Mouse (Mus musculus): ENCODE measurements around the gene Stra6. TPM values are rescaled to one million over a fixed set of nuclear protein-coding genes. Genes with fewer than 3 reads are reported as not detected.

The Stra6 gene
- total and polyA plus RNA-seq, 2 experiments from 2014 or later: 11.0 to 16.2 TPM

- Histone ChIP-seq H3K36me3 (ENCODE audit: insufficient read depth) (no peaks in the 10 kb centered on the region), H3K4me2 (ENCODE audit: low read depth) (no peak overlapping the region), H3K27me3 (ENCODE audit: insufficient read depth, low read length) (no peaks in the 10 kb centered on the region), H3K27ac (ENCODE audit: low read depth, low read length) (no peak overlapping the region), H3K9ac (no peak overlapping the region), H3K4me3 (ENCODE audit: low read depth, low read length) (no peak overlapping the region), H3K4me1 (ENCODE audit: insufficient read depth) (peaks cover 20% of the 10 kb centered on the region), H3K9me3 (ENCODE audit: low read length) (no peaks in the 10 kb centered on the region)
- WGBS: 41% methylated on average over 7 of the region's 7 CpGs
- peak; percentile 21; the same call in 1 of the 2 replicates for TF ChIP-seq CTCF (IDR thresholded peaks at IDR 0.05; ENCODE audit: low read depth)
- ATAC-seq: peak; percentile 37
- DNase-seq: peak; percentile 62
Measured at GRCm38 (mm10) chr9:58092581-58093269, 29.1 kb downstream of the Stra6 start.

GRCm38 (mm10) chr9:58093776-58094175 is 30.2 kb downstream of the Stra6 start:
- peaks cover 20% of the 10 kb centered on the region for H3K4me1 ChIP-seq (ENCODE audit: insufficient read depth)

GRCm38 (mm10) chr9:58095977-58096376 is 32.4 kb downstream of the Stra6 start:
- no peak for DNase-seq
- Histone ChIP-seq H3K9me3 (ENCODE audit: low read length) (no peaks in the 10 kb centered on the region), H3K4me2 (ENCODE audit: low read depth) (no peak overlapping the region), H3K36me3 (ENCODE audit: insufficient read depth) (no peaks in the 10 kb centered on the region), H3K27ac (ENCODE audit: low read depth, low read length) (peak overlapping the region; percentile 82), H3K4me3 (ENCODE audit: low read depth, low read length) (no peak overlapping the region), H3K27me3 (ENCODE audit: insufficient read depth, low read length) (no peaks in the 10 kb centered on the region), H3K9ac (no peak overlapping the region), H3K4me1 (ENCODE audit: insufficient read depth) (peaks cover 20% of the 10 kb centered on the region)
- no peak for TF ChIP-seq CTCF (IDR thresholded peaks at IDR 0.05; ENCODE audit: low read depth)
- 57% methylated on average over 6 of the region's 6 CpGs for WGBS
- no peak for ATAC-seq

More at GRCm38 (mm10) chr9:58093776-58094175, 30.2 kb downstream of the Stra6 start:
- ATAC-seq: no peak
- no peak for DNase-seq
- no peaks in the 10 kb centered on the region for H3K9me3 ChIP-seq (ENCODE audit: low read length)
- no peak overlapping the region for H3K9ac ChIP-seq
- 78% methylated on average over 3 of the region's 3 CpGs for WGBS
- no peaks in the 10 kb centered on the region for H3K27me3 ChIP-seq (ENCODE audit: insufficient read depth, low read length)
- H3K4me2 ChIP-seq (ENCODE audit: low read depth): no peak overlapping the region
- no peaks in the 10 kb centered on the region for H3K36me3 ChIP-seq (ENCODE audit: insufficient read depth)
- no peak overlapping the region for H3K27ac ChIP-seq (ENCODE audit: low read depth, low read length)
- H3K4me3 ChIP-seq (ENCODE audit: low read depth, low read length): no peak overlapping the region
- peak; percentile 16; the same call in 1 of the 2 replicates for TF ChIP-seq CTCF (IDR thresholded peaks at IDR 0.05; ENCODE audit: low read depth)

GRCm38 (mm10) chr9:58096629-58097301 is 33.2 kb downstream of the Stra6 start:
- 30% methylated on average over 5 of the region's 5 CpGs for WGBS
- peak; percentile 94 for ATAC-seq
- peak; percentile 87 for DNase-seq

GRCm38 (mm10) chr9:58099836-58100565 is 36.4 kb downstream of the Stra6 start:
- H3K9me3 ChIP-seq (ENCODE audit: low read length): no peaks in the 10 kb centered on the region
- H3K36me3 ChIP-seq (ENCODE audit: insufficient read depth): no peaks in the 10 kb centered on the region
- no peaks in the 10 kb centered on the region for H3K27me3 ChIP-seq (ENCODE audit: insufficient read depth, low read length)
- H3K4me2 ChIP-seq (ENCODE audit: low read depth): no peak overlapping the region
- no peak overlapping the region for H3K9ac ChIP-seq
- 0 out of 2 replicates have a peak, but pooled peaks have one; percentile 13 for ATAC-seq
- no peak overlapping the region for H3K27ac ChIP-seq (ENCODE audit: low read depth, low read length)
- no peak for TF ChIP-seq CTCF (IDR thresholded peaks at IDR 0.05; ENCODE audit: low read depth)
- peaks cover 16% of the 10 kb centered on the region for H3K4me1 ChIP-seq (ENCODE audit: insufficient read depth)
- 79% methylated on average over 5 of the region's 5 CpGs for WGBS
- H3K4me3 ChIP-seq (ENCODE audit: low read depth, low read length): no peak overlapping the region
- no peak for DNase-seq

More at GRCm38 (mm10) chr9:58096629-58097301, 33.2 kb downstream of the Stra6 start:
- H3K36me3 ChIP-seq (ENCODE audit: insufficient read depth): no peaks in the 10 kb centered on the region
- TF ChIP-seq CTCF (IDR thresholded peaks at IDR 0.05; ENCODE audit: low read depth): no peak
- 0 out of 2 replicates have a peak overlapping the region, but pooled peaks have one; percentile 10 for H3K4me2 ChIP-seq (ENCODE audit: low read depth)
- no peaks in the 10 kb centered on the region for H3K9me3 ChIP-seq (ENCODE audit: low read length)
- H3K27ac ChIP-seq (ENCODE audit: low read depth, low read length): peak overlapping the region; percentile 82
- no peak overlapping the region for H3K9ac ChIP-seq
- no peak overlapping the region for H3K4me3 ChIP-seq (ENCODE audit: low read depth, low read length)
- no peaks in the 10 kb centered on the region for H3K27me3 ChIP-seq (ENCODE audit: insufficient read depth, low read length)
- H3K4me1 ChIP-seq (ENCODE audit: insufficient read depth): peaks cover 18% of the 10 kb centered on the region

GRCm38 (mm10) chr9:58102013-58102412 is 38.4 kb downstream of the Stra6 start:
- H3K27me3 ChIP-seq (ENCODE audit: insufficient read depth, low read length): no peaks in the 10 kb centered on the region
- TF ChIP-seq CTCF (IDR thresholded peaks at IDR 0.05; ENCODE audit: low read depth): no peak
- no peaks in the 10 kb centered on the region for H3K9me3 ChIP-seq (ENCODE audit: low read length)
- DNase-seq (no peak), ATAC-seq (peak; percentile 50)
- H3K9ac ChIP-seq: no peak overlapping the region
- H3K4me1 ChIP-seq (ENCODE audit: insufficient read depth): peaks cover 4% of the 10 kb centered on the region
- H3K4me2 ChIP-seq (ENCODE audit: low read depth): no peak overlapping the region
- WGBS: 55% methylated on average over 4 of the region's 4 CpGs
- H3K36me3 ChIP-seq (ENCODE audit: insufficient read depth): no peaks in the 10 kb centered on the region
- no peak overlapping the region for H3K4me3 ChIP-seq (ENCODE audit: low read depth, low read length)
- H3K27ac ChIP-seq (ENCODE audit: low read depth, low read length): no peak overlapping the region

Data from forebrain, postnatal 0 days (tissue).